Mouse (Mus musculus) gastrocnemius, adult 18-20 months (tissue): ENCODE results near the gene Gabbr1. TPM values are rescaled to one million over a fixed set of nuclear protein-coding genes. Genes with fewer than 3 reads are reported as not detected.

Experiments used
- DNase-seq: peaks from one replicate; pipeline ENCODE4 v3.0.0; 2021; ENCODE audit warnings: low spot score
- total RNA-seq, 2 experiments: library from RNA; stranded (reverse); gene quantifications; 2 replicates each; pipeline ENCODE4 v1.2.3; 2021

Gene Gabbr1
- total RNA-seq, 2 experiments from 2014 or later: 5.5 to 8.2 TPM

- no peak for DNase-seq
Observed at GRCm38 (mm10) chr17:37072730-37073276, 27.0 kb downstream of the Gabbr1 start.

DNA sequence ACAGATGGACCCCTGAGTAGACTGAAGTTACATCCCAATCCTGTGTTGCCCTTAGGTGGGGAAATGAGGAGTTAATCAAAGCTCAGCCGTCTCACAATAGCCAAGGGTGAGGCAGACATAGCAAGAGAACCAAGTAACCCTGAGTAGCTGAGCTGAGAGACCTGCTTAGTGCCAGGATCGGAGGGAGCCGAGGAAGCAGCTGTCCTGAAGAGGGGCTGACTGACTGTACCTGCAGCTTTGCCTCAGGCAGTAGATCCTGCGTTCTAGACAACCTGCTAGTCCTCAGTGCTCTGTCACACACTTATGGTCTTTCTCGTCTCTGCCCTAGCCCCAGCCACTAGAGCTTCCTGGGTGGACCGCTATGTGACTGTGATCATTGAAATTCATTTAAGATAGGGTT, 29.4 kb downstream of the Gabbr1 start:
- DNase-seq: no peak

DNA sequence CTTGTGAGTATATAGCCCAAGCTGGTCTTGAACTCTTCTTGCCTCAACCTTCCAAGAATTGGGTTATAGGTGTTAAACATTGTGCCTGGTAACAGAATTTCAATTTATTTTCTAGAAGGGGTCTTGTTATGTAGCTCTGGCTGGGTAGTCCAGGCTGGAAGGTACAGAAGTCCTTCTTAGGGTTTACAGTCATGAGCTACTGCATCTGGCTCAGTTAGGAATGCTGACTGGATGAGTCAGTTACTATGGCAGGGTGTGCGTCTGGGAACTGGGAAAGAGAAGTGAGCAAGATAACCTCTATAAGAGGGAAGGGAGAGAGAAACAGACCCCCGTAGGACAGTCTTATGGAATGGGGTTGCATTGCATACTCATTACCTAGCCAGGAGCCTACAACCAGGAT, 30.0 kb downstream of the Gabbr1 start:
- DNase-seq: no peak

DNA sequence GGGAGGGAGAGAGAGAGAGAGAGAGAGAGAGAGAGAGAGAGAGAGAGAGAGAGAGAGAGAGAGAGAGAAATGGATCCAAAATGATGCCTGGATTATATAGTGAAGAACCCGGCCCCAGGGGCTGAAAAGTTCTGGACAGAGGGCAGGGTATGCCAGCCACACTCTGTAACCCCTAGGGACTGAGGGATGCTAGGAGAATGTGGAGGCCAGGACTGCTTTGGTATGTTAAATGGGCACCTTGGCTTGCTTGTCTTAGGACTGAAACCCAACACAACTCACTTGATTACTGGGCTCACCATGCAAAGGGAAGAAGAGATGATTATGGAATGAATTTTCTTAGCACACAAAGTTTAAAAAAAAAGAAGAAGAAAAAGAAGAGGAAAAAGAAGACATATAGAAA, 32.4 kb downstream of the Gabbr1 start:
- no peak for DNase-seq

- no peak for DNase-seq
Observed at GRCm38 (mm10) chr17:37078990-37079389, 33.2 kb downstream of the Gabbr1 start.

- peak; percentile 27 for DNase-seq
Observed at GRCm38 (mm10) chr17:37080119-37080518, 34.4 kb downstream of the Gabbr1 start.

DNA sequence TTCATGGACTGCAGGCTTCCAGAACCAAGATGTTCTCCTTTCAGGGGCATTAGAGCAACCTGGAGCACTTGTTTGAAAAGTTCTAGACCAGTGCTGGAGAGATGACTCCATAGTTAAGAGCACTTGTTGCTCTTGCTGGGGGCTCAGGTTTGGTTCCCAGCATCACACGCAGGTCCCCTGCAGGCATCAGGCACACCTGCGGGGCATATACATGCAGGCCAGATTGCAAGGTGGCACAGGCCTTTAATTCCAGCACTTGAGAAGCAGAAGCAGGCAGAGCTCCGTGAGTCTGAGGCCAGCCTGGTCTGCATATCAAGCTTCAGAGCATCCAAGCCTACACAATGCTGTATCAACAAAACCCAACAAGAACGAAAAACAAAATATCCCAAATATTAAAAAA, 35.9 kb downstream of the Gabbr1 start:
- no peak for DNase-seq

DNA sequence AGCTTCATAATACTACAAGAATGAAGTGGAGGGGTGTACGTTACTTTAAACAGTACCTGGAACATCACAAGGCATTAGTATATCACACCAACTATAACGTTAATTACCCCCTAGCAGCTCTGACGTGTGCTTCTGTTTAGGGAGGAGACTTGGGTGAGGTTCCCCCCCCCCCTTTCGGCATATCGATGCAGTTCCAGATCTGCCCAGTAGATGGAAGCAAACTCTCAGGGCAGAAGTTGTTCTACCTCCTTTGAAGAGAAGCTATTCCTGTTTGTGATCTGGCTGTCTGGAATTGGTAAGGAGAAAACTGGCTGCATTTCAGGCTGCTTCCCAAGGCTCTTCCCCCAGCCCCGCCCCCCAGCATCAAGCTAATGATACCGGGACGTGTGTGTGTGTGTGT, 37.6 kb downstream of the Gabbr1 start:
- DNase-seq: peak; percentile 58

GRCm38 (mm10) chr17:37084632-37085031, 38.9 kb downstream of the Gabbr1 start:
- no peak for DNase-seq

- no peak for DNase-seq
Observed at GRCm38 (mm10) chr17:37085545-37085944, 39.8 kb downstream of the Gabbr1 start.

GRCm38 (mm10) chr17:37088399-37088798, 42.6 kb downstream of the Gabbr1 start, which contains the start of gene Olfr90:
Gene Olfr90 (minus strand): TSS chr17:37088499.
- DNase-seq: no peak

DNA sequence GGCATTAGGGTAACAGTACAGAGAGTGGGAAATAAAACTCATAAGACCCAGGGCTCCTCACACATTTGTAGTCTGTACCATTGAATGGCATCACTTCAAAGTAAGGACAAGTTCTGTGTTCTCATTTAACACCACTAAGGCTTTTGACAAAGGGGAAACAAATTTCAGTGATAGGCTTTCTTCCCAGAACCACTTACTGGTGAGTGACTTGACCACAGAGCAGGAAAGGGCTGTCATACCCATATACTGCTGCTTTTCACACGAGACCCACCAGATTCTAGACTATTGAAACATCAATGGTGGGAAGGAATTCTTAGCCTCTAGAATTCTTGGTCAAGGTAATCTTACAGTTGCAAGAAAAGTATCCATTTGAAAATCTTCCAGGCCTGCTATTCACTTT, 46.4 kb downstream of the Gabbr1 start:
- DNase-seq: no peak

- DNase-seq: no peak
Observed at GRCm38 (mm10) chr17:37093289-37093688, 47.5 kb downstream of the Gabbr1 start.

DNA sequence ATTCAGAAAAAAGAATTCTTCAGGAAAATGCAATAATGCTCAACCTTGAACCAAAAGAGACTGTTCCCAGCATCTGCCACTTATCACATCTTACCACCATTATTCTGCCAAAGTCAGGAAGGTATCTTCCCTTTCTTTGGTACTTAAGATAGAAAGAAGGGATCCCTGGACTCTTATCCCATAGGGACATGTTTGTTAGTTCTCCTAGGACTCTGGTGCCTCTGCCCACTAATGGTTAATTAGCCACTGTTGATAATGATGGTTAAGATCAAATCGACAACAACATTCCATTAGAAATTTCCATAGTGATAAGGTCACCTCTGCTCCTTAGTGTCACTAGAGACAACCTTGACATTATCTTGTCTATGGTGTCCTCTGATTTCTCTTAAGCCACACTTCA, 52.4 kb downstream of the Gabbr1 start, which contains the start of gene Olfr91:
Gene Olfr91 (minus strand): TSS at position 101 of the 400 bp plus-strand sequence.
- no peak for DNase-seq

GRCm38 (mm10) chr17:37119988-37120387, 74.2 kb downstream of the Gabbr1 start, which contains the start of gene Olfr92:
Gene Olfr92 (minus strand): TSS chr17:37120088.
- no peak for DNase-seq

Other genes starting within 250 kb of the Gabbr1 start
- gene H2-M10.6, start 233.8 kb upstream of the Gabbr1 start, total RNA-seq: not detected
- gene Trim26, start 208.8 kb upstream of the Gabbr1 start, total RNA-seq: 10 to 100 TPM; 18.4 to 18.7 TPM
- not detected for gene Trim15, start 178.8 kb upstream of the Gabbr1 start, total RNA-seq
- not detected for gene Trim10, start 176.4 kb upstream of the Gabbr1 start, total RNA-seq
- not detected for gene Trim40, start 155.8 kb upstream of the Gabbr1 start, total RNA-seq
- not detected for gene Trim31, start 147.8 kb upstream of the Gabbr1 start, total RNA-seq
- under 1 TPM; 0.23 to 0.24 TPM for gene Rnf39, start 103.0 kb upstream of the Gabbr1 start, total RNA-seq
- 10 to 100 TPM; 58.9 to 65.9 TPM for gene Ppp1r11, start 94.2 kb upstream of the Gabbr1 start, total RNA-seq
- 10 to 100 TPM; 21.9 to 22.1 TPM for gene Znrd1, start 87.4 kb upstream of the Gabbr1 start, total RNA-seq
- 10 to 100 TPM; 26.5 to 26.6 TPM for gene Znrd1as, start 87.4 kb upstream of the Gabbr1 start, total RNA-seq
- under 1 TPM in 1 of 2 experiments, not detected in 1; 0.37 TPM for gene 2410137M14Rik, start 64.7 kb upstream of the Gabbr1 start, total RNA-seq
- gene H2-M5, start 56.4 kb upstream of the Gabbr1 start, total RNA-seq: not detected
- gene Zfp57, start 44.8 kb upstream of the Gabbr1 start, total RNA-seq: not detected
- not detected for gene Mog, start 22.6 kb upstream of the Gabbr1 start, total RNA-seq
- gene Olfr90, start 42.5 kb downstream of the Gabbr1 start, total RNA-seq: not detected
- not detected for gene Olfr91, start 52.3 kb downstream of the Gabbr1 start, total RNA-seq
- not detected for gene Olfr92, start 74.1 kb downstream of the Gabbr1 start, total RNA-seq
- gene Olfr93, start 115.5 kb downstream of the Gabbr1 start, total RNA-seq: not detected
- gene Ubd, start 147.9 kb downstream of the Gabbr1 start, total RNA-seq: under 1 TPM in 1 of 2 experiments, not detected in 1; 0.74 TPM
- not detected for gene Olfr94, start 155.0 kb downstream of the Gabbr1 start, total RNA-seq
- not detected for gene Olfr95, start 167.2 kb downstream of the Gabbr1 start, total RNA-seq
- gene Olfr96, start 174.2 kb downstream of the Gabbr1 start, total RNA-seq: not detected
- not detected for gene Olfr97, start 191.4 kb downstream of the Gabbr1 start, total RNA-seq
- not detected for gene Olfr98, start 217.8 kb downstream of the Gabbr1 start, total RNA-seq
- gene H2-M3, start 224.3 kb downstream of the Gabbr1 start, total RNA-seq: 1 to 10 TPM in 1 of 2 experiments, under 1 TPM in 1; 0.94 to 1.9 TPM
- not detected for gene Olfr99, start 237.5 kb downstream of the Gabbr1 start, total RNA-seq